Mouse (Mus musculus) spleen, postnatal 14 days (tissue): ENCODE data around the gene Fbxo9.
"Not testable (repeated sequence)": the region's sequence is repeated elsewhere in the genome, so short reads cannot be mapped to it uniquely, and the experiment has no call there.

Experiments
- DNase-seq, 2 experiments: peaks; one replicate each; pipeline ENCODE4 v3.0.0; 2021 to 2022; ENCODE audit warnings: low spot score in 2 of 2

The Fbxo9 gene

DNA sequence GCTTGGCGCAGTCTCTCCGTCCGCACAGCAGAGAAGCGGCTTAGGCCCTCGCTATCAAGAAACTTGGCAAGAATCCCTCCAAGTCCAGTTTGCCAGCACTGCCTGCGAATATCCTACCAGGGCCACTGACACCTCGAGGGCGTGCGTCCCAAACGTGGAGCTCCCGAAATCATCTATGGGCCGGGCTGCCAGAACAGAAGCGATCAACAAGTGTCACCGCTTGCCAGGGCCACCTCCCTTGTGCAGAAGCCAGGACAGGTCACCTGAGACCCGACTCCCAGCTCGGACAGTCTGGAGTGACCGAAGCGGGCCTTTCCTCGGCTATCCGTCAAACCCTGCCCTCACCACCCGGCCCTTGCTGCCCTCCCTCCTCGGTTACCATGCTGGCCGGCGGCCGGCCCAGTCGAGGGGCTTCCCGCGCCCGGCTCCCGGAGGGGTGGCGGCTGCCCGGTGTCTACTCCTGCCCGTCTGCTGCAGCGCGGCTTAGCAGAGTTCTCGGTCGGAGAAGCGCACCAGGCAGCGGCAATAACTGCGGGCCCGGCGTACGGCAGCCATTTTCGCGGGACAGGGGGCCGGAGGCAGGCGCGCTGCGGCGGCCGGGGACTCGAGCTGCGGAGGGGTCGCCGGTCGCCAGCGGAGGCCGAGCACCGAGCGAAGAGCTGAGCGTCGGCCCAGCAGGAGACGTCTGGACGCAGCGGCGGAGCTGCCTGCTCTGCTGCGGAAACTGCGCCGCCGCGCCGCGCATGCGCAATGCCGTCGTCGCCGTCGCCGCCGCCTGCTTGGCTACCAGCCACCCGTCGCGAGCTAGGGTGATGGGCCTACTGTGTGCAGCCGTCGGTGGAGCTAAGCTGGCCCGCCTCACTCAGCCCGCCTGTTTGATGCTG lies 711 bp downstream of the Fbxo9 start:
- peak; percentile 71 to 76 for DNase-seq

- no peak for DNase-seq
These were observed 1.3 kb downstream of the Fbxo9 start for GRCm38 (mm10) chr9:78107582-78107911.

DNA sequence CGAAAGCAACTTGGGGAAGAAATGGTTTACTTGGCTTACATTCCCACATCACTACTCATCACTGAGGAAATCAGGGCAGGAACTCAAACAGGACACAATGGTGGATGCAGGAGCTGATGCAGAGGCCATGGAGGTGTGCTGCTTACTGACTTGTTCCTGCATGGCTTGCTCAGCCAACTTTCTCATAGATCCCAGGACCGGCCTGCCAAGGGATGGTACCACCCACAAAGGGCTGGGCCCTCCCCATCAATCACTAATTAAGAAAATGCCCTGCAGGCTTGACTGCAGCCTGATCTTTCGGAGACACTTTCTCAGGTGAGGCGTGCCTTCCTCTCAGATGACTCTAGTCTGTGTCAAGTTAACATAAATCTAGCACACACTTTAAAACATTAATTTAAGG lies 2.0 kb downstream of the Fbxo9 start:
- DNase-seq: no peak

DNA sequence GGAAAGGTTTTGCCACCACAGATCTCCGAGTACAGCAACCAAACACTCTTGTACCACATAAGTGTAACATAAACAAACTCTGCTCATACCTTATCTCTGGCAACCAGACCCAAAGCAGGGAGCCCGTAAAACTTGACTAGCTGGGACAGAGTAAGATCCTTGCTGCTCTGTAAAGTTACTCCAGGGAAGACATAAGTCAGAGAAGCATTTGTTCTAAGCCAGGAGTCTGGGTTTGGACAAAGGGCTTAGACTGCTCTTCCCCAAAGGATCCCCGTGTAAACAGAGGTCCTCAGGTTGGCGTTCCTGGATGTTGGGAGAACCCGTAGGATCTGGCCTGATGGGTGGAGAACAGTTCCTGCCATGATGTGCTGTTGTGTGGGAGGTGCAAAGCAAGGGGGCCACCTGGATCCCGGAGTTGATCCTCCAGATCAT lies 3.3 kb downstream of the Fbxo9 start:
- no peak for DNase-seq

DNA sequence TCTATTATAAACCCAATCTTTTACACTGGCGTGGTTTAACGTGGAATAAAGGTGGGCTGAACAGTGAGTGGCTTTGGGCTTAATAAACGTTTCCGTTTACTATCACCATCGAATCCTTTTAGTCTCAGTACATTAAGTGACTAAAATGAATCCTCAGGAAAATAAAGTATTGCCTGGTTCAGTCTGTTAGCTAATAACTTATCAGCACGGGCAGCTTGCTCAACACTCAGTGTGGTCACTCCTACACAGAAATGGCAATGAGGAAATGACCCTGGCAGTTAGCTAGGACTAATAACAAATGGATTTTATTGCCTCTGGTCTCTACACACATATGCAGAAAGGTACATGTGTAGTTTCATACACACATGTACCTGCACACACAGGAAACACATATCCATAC lies 3.9 kb downstream of the Fbxo9 start:
- no peak for DNase-seq

DNA sequence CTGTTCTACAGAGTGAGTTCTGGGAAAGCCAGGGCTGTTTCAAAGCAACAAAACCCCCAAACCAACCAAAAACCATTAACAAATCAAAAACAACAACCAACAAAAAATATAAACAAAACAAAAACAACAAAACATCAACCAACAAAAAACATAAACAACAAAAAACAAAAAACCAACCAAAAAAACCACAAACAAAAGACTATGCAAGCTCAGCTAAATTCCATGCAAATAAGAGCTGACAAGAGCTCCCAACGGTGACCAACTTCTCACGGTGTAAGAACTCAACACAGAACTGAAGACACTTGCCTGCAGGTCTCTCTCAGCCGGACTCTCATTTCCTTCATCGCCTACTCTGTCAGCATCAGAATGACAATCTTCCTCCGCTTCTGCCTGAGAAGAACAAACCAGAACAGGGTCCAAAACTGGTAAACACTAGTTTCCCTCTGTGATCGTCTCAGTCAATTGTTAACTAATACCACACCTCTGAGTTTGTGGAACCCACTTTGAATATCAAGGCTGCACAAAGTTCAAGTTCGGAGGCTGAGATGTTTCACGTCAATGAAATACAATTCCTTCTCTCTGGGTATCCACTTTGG lies 4.8 kb downstream of the Fbxo9 start:
- no peak for DNase-seq

DNA sequence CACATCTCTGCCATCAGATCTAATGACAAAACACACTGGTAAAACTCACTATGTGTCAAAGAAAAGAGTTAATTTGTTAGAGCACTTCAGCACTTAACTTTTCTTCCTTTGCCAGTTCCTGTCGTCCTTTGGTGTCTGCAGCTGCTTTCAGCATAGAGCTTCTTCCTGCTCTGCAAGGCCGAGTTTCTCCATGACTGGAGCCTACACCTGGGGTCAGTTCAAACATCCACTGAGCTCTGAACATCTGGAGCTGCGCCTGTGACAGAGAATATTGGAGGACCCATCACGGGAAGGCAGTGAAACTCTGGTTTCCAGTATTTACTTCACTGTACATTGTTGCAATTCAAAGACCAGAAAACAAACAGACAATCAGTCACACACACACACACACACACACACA lies 7.4 kb downstream of the Fbxo9 start:
- DNase-seq: no peak

DNA sequence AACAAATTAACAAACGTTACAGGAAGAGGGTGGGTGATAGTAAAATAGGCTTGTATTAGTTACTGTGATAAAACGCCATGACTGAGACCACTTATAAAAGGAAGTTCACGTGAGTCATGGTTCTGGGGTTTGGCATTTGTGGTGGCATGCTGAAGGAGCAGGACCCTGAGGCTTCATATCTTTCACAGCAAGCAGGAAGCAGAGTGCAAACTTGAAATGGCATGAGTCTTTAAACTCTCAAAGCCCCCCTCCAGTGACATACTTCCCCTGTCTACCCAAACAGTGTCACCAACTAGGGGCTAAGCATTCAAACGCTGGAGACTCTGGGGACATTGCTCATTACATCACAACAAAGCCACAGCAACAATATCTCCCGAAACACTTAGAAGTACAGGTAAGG lies 7.9 kb downstream of the Fbxo9 start:
- DNase-seq: no peak

DNA sequence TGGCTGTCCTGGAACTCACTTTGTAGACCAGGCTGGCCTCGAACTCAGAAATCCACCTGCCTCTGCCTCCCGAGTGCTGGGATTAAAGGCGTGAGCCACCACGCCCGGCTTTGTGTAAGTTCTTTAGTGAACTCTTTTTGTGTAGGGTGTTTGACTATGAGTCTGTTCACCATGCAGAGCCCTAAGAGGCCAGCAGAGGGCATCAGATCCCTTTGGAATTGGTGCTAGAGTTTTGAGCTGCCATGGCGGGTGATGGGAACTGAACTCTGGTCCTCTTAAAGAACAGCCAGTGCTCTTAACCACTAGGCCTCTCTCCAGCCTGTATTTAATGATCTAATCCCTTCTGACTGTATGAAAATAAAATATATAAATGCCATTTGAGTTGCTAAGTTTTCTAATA lies 12.5 kb downstream of the Fbxo9 start:
- no peak for DNase-seq

GRCm38 (mm10) chr9:78095686-78096085 lies 13.2 kb downstream of the Fbxo9 start:
- no peak for DNase-seq

DNA sequence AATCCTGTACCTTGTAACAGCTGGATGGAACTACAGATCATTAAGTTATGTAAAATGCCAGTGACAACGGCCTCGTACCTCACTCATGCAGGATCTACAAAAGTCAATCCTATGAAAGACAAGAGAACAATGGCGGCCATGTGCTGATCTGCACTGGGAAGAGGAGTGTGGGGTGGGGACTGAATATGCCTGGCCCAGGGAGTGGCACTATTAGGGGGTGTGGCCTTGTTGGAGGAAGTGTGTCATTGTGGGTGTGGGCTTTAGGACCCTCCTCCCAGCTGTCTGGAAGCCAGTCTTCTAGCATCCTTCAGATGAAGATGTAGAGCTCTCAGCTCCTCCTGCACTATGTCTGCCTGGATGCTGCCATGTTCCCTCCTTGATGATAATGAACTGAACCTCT lies 18.3 kb downstream of the Fbxo9 start:
- no peak for DNase-seq

- DNase-seq: no peak
These were observed 19.0 kb downstream of the Fbxo9 start for GRCm38 (mm10) chr9:78089906-78090305.

- no peak for DNase-seq
These were observed 19.9 kb downstream of the Fbxo9 start for GRCm38 (mm10) chr9:78088971-78089370.

DNA sequence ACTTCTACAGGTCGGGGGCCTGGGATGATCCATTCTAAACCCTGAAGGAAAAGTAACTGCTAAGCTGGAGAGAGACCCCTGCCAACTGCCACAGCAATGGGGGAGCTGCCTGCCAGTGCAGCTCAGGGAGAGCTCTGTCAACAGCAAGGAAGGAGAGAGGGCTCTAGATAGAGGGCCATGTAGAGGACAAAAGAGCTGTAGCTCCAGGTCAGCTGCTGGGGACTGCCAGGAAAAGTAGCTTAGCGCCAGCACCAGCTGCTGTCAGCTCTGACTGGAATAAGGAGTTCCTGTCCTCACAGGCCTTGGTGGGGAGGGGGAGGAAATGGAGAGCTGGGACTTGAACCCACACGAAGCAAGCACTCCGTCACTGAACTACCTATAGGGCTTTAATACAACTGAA lies 20.3 kb downstream of the Fbxo9 start:
- no peak for DNase-seq

GRCm38 (mm10) chr9:78087751-78088150 lies 21.1 kb downstream of the Fbxo9 start:
- no peak for DNase-seq

GRCm38 (mm10) chr9:78085722-78086287 lies 23.1 kb downstream of the Fbxo9 start:
- no peak for DNase-seq

DNA sequence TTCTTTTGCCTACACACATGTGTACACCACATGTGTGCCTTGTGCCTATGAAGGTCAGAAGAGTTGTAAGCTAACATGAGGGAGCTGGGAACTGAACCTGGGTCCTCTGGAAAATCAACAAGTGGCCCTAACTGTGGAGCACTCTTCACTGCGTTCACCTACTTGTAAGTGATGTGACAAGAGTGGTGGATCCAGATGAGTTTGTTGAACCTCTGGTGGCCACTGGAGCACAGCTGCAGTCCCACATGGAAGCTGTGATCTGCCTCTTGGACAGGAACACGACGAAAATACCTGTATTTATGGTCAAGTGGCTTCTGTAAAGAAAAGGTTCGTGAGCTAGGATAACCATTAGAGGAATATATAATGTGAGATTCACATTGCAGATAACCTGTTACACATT lies 24.5 kb downstream of the Fbxo9 start:
- DNase-seq: no peak

GRCm38 (mm10) chr9:78081835-78082234 lies 27.0 kb downstream of the Fbxo9 start:
- DNase-seq: no peak

DNA sequence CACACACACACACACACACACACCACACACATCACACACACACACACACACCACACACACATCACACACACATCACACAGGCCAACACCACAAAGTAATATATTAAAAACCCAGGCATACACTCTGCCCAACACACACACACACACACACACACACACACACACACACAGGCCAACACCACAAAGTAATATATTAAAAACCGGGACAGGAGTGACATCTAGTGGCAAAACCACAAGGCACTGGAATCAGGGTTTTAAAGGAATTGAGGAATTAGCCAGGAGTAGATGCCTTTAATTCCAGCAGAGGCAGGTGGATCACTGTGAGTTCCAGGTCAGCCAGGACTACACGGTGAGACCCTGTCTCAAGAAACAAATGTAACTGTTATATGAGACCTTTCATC lies 30.6 kb downstream of the Fbxo9 start:
- DNase-seq: no peak

DNA sequence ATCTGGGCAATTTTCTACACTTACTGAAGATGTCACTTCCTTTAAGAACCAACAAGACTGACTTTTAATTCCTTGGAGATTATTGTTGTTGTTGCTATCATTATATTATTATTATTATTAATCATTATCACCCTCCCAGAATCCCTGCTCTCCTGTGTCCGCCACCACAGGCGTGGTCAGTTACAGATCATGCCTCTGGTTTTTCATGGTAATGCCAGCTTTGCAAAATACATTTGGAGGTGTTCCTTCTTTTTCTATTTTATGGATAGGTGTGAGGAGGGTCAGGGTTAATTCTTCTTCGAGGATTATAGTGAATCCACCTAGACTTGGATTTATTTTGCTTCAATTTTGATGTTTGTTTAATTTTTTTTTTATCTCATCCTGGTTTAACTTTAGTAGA lies 33.6 kb downstream of the Fbxo9 start:
- no peak for DNase-seq

GRCm38 (mm10) chr9:78073713-78074340 lies 35.0 kb downstream of the Fbxo9 start:
- no peak for DNase-seq

GRCm38 (mm10) chr9:78073291-78073690 lies 35.6 kb downstream of the Fbxo9 start:
- not testable (repeated sequence) for DNase-seq

DNA sequence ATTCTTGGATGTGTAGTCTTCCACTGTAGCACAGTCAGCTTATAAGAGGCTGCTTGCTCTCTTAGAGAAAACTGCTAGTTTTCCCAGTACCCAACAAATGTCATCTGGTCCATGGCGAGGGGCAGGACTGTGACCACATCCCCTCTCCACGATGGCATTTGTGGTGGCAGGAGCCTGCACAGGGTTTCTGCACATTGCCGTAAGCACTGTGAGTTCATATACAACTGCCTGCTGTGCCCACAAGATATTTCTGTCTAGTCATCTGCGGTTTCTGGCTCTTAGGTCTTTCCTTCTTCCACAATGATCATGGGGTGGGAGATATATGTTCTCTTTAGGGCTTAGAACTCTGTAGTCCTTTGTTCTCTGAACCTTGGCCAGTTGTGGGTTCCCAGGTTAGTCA lies 37.2 kb downstream of the Fbxo9 start:
- DNase-seq: no peak
